Mouse (Mus musculus) limb, embryonic 11.5 days (tissue): ENCODE data around the gene H13. TPM values are rescaled to one million over a fixed set of nuclear protein-coding genes. Genes with fewer than 3 reads are reported as not detected.

Experiments
- ATAC-seq: fragments of 200-750 bp; cut with Nextera tagmentation; 2 replicates; pipeline ENCODE4 v1.8.0; 2017; ENCODE audit warnings: low read depth; ENCODE audit not compliant: insufficient number of reproducible peaks, low FRiP score, low TSS enrichment
- DNase-seq: peaks from one replicate; pipeline ENCODE4 v3.0.0-alpha.2; 2015; ENCODE audit warnings: low spot score
- H3K27ac ChIP-seq: fragments of 300-500 bp; sonication (generic); replicated peaks from 2 replicates; pipeline ENCODE4 v1.5.1; 2014; ENCODE audit warnings: low read depth, mild to moderate bottlenecking, low read length
- H3K27me3 ChIP-seq: fragments of 300-500 bp; sonication (generic); 2 replicates; pipeline ENCODE4 v1.6.1; 2014; ENCODE audit warnings: mild to moderate bottlenecking, low read length, mixed read lengths; ENCODE audit not compliant: control insufficient read depth, insufficient read depth
- H3K36me3 ChIP-seq: fragments of 300-500 bp; sonication (generic); 2 replicates; pipeline ENCODE4 v1.6.1; 2014; ENCODE audit warnings: mild to moderate bottlenecking, low read length, moderate library complexity, mixed read lengths; ENCODE audit not compliant: control insufficient read depth, insufficient read depth
- H3K4me1 ChIP-seq: fragments of 300-500 bp; sonication (generic); 2 replicates; pipeline ENCODE4 v1.6.1; 2014; ENCODE audit warnings: low read length, mixed read lengths; ENCODE audit not compliant: control insufficient read depth, insufficient read depth
- H3K4me2 ChIP-seq: fragments of 300-500 bp; sonication (generic); 2 replicates; pipeline ENCODE4 v1.6.1; 2014; ENCODE audit warnings: low read depth, mild to moderate bottlenecking, moderate library complexity; ENCODE audit not compliant: severe bottlenecking
- H3K4me3 ChIP-seq: fragments of 300-500 bp; sonication (generic); 2 replicates; pipeline ENCODE4 v1.5.1; 2014; ENCODE audit warnings: low read depth, low read length
- H3K9ac ChIP-seq: fragments of 300-500 bp; sonication (generic); 2 replicates; pipeline ENCODE4 v1.6.1; 2014; ENCODE audit warnings: mild to moderate bottlenecking, low read length
- H3K9me3 ChIP-seq: fragments of 300-500 bp; sonication (generic); 2 replicates; pipeline ENCODE4 v1.6.1; 2016; ENCODE audit warnings: low read length; ENCODE audit not compliant: control insufficient read depth
- WGBS: fragments of 180-500 bp; shearing (Covaris S2); extraction: QIAGEN DNeasy Blood & Tissue Kit; methylation state at CpG from one replicate; pipeline ENCODE4 v1.1.7; 2014; 5-methylcytosine and 5-hydroxymethylcytosine counted together
- polyA plus RNA-seq: library from polyadenylated mRNA; unstranded; fragments of >200 nt; fragmentation: Nextera tagmentation; extraction: Ambion mirVana; gene quantifications from 2 replicates; pipeline ENCODE4 v1.2.1, GENCODE M21; 2014

Gene H13
- polyA plus RNA-seq, 1 experiment from 2014 or later = 126 TPM

- Histone ChIP-seq H3K27ac (peak overlapping the region; percentile 60; the same call in 1 of the 2 replicates), H3K4me2 (no peak overlapping the region), H3K4me3 (no peak overlapping the region), H3K9ac (peak overlapping the region; percentile 13), H3K36me3 (no peaks in the 10 kb centered on the region), H3K4me1 (peaks cover 20% of the 10 kb centered on the region), H3K27me3 (no peaks in the 10 kb centered on the region), H3K9me3 (no peaks in the 10 kb centered on the region)
- DNase-seq (peak; percentile 59), ATAC-seq (no peak)
- 49% methylated on average over 14 of the region's 14 CpGs for WGBS
These were observed 72.1 kb downstream of the H13 start for GRCm38 (mm10) chr2:152741153-152742041.

- 22% methylated on average over 10 of the region's 10 CpGs for WGBS
- H3K4me2 ChIP-seq = no peak overlapping the region
- no peaks in the 10 kb centered on the region for H3K27me3 ChIP-seq
- H3K36me3 ChIP-seq = no peaks in the 10 kb centered on the region
- no peak overlapping the region for H3K4me3 ChIP-seq
- H3K9me3 ChIP-seq = no peaks in the 10 kb centered on the region
- no peak overlapping the region for H3K27ac ChIP-seq
- ATAC-seq = no peak
- no peak overlapping the region for H3K9ac ChIP-seq
- DNase-seq = peak; percentile 90
- peaks cover 20% of the 10 kb centered on the region for H3K4me1 ChIP-seq
These were observed 73.2 kb downstream of the H13 start for GRCm38 (mm10) chr2:152742435-152742834.

- Histone ChIP-seq H3K36me3 (no peaks in the 10 kb centered on the region), H3K9me3 (no peaks in the 10 kb centered on the region), H3K27ac (no peak within 1 kb of the TSS), H3K27me3 (no peaks in the 10 kb centered on the region), H3K4me3 (peak within 1 kb of the TSS; percentile 26), H3K9ac (peak within 1 kb of the TSS; percentile 61), H3K4me2 (peak within 1 kb of the TSS; percentile 62), H3K4me1 (peaks cover 10% of the 10 kb centered on the region)
- DNase-seq (peak; percentile 62), ATAC-seq (no peak)
- 3% methylated on average over 30 of the region's 30 CpGs for WGBS
These were observed 84.9 kb downstream of the H13 start, which contains the start of gene Cox4i2 for GRCm38 (mm10) chr2:152753944-152754711. TSS of gene Cox4i2 (plus strand) at chr2:152754173.

GRCm38 (mm10) chr2:152756474-152757393, 87.5 kb downstream of the H13 start:
- H3K9ac ChIP-seq = no peak overlapping the region
- H3K36me3 ChIP-seq = no peaks in the 10 kb centered on the region
- no peak overlapping the region for H3K4me2 ChIP-seq
- DNase-seq = no peak
- peaks cover 10% of the 10 kb centered on the region for H3K4me1 ChIP-seq
- ATAC-seq = no peak
- 69% methylated on average over 17 of the region's 17 CpGs for WGBS
- no peak overlapping the region for H3K4me3 ChIP-seq
- no peaks in the 10 kb centered on the region for H3K9me3 ChIP-seq
- H3K27ac ChIP-seq = no peak overlapping the region
- H3K27me3 ChIP-seq = no peaks in the 10 kb centered on the region

- H3K4me3 ChIP-seq = no peak overlapping the region
- no peaks in the 10 kb centered on the region for H3K36me3 ChIP-seq
- WGBS = 62% methylated on average over 2 of the region's 2 CpGs
- ATAC-seq (no peak), DNase-seq (no peak)
- H3K4me2 ChIP-seq = no peak overlapping the region
- H3K9me3 ChIP-seq = no peaks in the 10 kb centered on the region
- H3K27ac ChIP-seq = no peak overlapping the region
- H3K27me3 ChIP-seq = no peaks in the 10 kb centered on the region
- no peak overlapping the region for H3K9ac ChIP-seq
- H3K4me1 ChIP-seq = peaks cover 10% of the 10 kb centered on the region
These were observed 88.2 kb downstream of the H13 start for GRCm38 (mm10) chr2:152757478-152757877.

Other genes with a start within 250 kb of the H13 start
- not detected in 2 replicates for gene Defb23, start 204.8 kb upstream of the H13 start, polyA plus RNA-seq
- not detected in 2 replicates for gene Defb20, start 192.4 kb upstream of the H13 start, polyA plus RNA-seq
- not detected in 2 replicates for gene Defb22, start 179.3 kb upstream of the H13 start, polyA plus RNA-seq
- gene Defb26, start 157.8 kb upstream of the H13 start, polyA plus RNA-seq = not detected in 2 replicates
- not detected in 2 replicates for gene Defb28, start 151.2 kb upstream of the H13 start, polyA plus RNA-seq
- gene Defb29, start 129.4 kb upstream of the H13 start, polyA plus RNA-seq = not detected in 2 replicates
- not detected in 2 replicates for gene Gm17416, start 100.1 kb upstream of the H13 start, polyA plus RNA-seq
- gene Defb21, start 96.7 kb upstream of the H13 start, polyA plus RNA-seq = not detected in 2 replicates
- not detected in 2 replicates for gene Defb19, start 89.1 kb upstream of the H13 start, polyA plus RNA-seq
- not detected in 2 replicates for gene Defb45, start 70.1 kb upstream of the H13 start, polyA plus RNA-seq
- gene Defb36, start 65.1 kb upstream of the H13 start, polyA plus RNA-seq = not detected in 2 replicates
- gene Defb25, start 46.4 kb upstream of the H13 start, polyA plus RNA-seq = 0.89 TPM in 1 of 2 replicates, not detected in the other
- gene Rem1, start 42.5 kb upstream of the H13 start, polyA plus RNA-seq = 0.69 and 0.88 TPM in 2 replicates
- 37.1 and 38.5 TPM in 2 replicates for gene Mcts2, start 17.6 kb downstream of the H13 start, polyA plus RNA-seq
- 221 and 248 TPM in 2 replicates for gene Id1, start 66.8 kb downstream of the H13 start, polyA plus RNA-seq
- 18.5 and 22.3 TPM in 2 replicates for gene Cox4i2, start 84.7 kb downstream of the H13 start, polyA plus RNA-seq
- 109 and 110 TPM in 2 replicates for gene Bcl2l1, start 162.3 kb downstream of the H13 start, polyA plus RNA-seq
- gene Tpx2, start 178.5 kb downstream of the H13 start, polyA plus RNA-seq = 172 and 182 TPM in 2 replicates
- gene Mylk2, start 241.9 kb downstream of the H13 start, polyA plus RNA-seq = not detected in 2 replicates